Mouse (Mus musculus): ENCODE data around the gene Fry.

DNA sequence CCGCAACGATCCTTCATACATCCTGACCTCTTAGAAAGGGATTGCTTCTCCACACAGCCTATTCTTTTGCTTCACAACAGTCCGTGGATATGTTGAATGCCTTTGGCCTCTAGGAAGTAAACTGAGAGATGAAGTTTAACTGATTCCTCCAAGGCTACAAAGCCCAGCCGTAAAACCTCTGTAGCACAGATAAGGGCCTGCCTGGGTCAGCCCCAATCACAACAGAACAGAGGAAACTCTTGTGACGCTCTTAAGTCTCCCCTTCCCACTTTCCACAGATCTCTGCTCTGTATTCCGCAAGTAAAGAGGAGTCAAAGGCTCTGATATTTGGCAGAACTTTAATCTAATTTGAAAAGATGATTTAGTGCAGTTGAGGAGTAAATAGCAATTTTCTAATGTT, 251.8 kb downstream of the Fry start:
- TF ChIP-seq CTCF (IDR thresholded peaks at IDR 0.05; ENCODE audit: extremely low read depth, insufficient read depth, low read length) (no peak), POLR2A (IDR thresholded peaks at IDR 0.05; ENCODE audit: extremely low read depth, insufficient read depth, low read length) (no peak)
